Mouse (Mus musculus): ENCODE measurements around the gene Gstm1. TPM values are rescaled to one million over a fixed set of nuclear protein-coding genes. Genes with fewer than 3 reads are reported as not detected.
"Not testable (repeated sequence)": the region's sequence is repeated elsewhere in the genome, so short reads cannot be mapped to it uniquely, and the experiment has no call there.

Gene Gstm1
- polyA plus RNA-seq, 1 experiment from 2014 or later: 335 TPM

DNA sequence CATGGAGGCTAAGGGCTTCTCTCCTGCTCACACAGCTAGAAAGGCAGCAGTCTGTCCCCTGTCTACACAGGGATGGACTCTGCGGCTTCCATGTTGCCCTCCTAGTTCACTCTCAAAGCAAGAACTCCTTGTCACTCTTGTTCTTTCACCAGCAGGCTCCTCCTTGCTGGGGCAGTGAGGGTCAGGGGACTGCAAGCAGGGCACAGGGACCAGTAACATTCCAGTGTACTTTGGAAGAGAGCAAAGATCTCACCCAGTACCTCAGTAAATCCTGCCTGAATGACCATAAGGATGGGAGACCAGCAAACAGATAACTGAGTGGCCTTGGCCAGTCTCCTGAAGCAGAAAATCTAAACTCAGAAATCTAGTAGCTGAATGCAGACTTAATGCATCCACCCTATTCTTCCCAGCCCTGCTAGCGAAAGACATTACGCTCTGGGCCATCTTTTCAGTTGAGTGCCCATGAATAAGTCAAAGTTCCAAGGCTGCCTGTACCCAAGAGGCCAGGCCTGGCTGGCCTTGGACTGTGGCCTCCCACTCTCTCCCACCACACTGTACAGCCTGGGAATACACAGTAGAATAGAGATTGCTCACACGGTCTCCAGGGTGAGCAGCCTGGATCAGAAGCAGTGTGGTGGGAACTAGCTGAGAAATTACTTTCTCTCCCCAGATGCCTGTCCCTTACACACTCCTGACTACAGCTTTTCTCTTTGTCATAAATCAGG, 11.0 kb upstream of the Gstm1 start:
- H3K9ac ChIP-seq: no peak overlapping the region
- 84% methylated on average over 4 of the region's 4 CpGs for WGBS
- ATAC-seq: no peak
- no peaks in the 10 kb centered on the region for H3K36me3 ChIP-seq
- peaks cover 13% of the 10 kb centered on the region; the same call in 1 of the 2 replicates for H3K4me1 ChIP-seq (replicated peaks)
- H3K27ac ChIP-seq: no peak overlapping the region; the same call in 1 of the 2 replicates
- H3K27me3 ChIP-seq (replicated peaks): no peaks in the 10 kb centered on the region
- H3K9me3 ChIP-seq: no peaks in the 10 kb centered on the region
- H3K4me2 ChIP-seq (replicated peaks): no peak overlapping the region
- no peak overlapping the region for H3K4me3 ChIP-seq (replicated peaks)

DNA sequence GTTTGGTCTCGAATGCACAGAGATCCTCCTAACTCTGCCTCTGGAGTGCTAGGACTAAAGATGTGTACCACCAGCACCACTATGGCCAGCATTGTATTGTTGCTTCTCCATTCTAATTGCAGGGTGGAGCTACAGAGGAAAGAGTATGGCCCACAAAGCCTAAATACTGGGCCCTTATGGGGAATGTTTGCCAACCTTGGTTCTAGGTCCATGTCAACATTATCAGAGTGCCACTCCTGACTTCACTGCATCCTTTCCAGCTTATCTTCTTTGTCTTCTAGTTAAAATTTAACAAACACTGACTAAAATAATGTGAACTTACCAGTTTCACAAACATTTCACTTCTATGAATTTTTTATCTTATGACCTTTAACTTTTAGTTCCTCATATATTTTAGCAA, 8.8 kb upstream of the Gstm1 start:
- Histone ChIP-seq H3K4me2 (replicated peaks) (no peak overlapping the region; the same call in 1 of the 2 replicates), H3K4me1 (replicated peaks) (peaks cover 13% of the 10 kb centered on the region; the same call in 1 of the 2 replicates), H3K36me3 (no peaks in the 10 kb centered on the region), H3K27me3 (replicated peaks) (no peaks in the 10 kb centered on the region), H3K4me3 (replicated peaks) (no peak overlapping the region), H3K9ac (no peak overlapping the region), H3K9me3 (no peaks in the 10 kb centered on the region), H3K27ac (peak overlapping the region; percentile 58)
- 69% methylated on average over 1 of the region's 1 CpGs for WGBS
- ATAC-seq: peak; percentile 66

DNA sequence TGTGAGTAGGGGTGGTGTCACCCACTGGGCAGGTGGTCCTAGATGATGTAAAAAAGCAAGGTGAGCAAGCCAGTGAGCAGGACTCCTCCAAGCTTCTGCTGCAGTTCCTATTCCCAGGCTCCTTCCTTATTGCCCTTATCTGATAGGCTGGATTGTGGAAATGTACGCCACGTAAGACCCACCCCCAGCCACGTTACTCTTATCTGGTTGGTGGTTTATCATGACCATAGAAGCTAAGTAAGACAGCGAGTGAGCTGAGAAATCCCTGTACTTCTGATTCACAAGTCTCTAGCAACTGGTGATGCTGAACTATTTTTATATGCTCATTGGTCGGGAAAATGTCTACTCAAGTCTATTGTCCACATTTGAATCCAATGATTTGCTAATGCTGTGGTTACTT, 8.3 kb upstream of the Gstm1 start:
- no peak overlapping the region for H3K9ac ChIP-seq
- no peaks in the 10 kb centered on the region for H3K36me3 ChIP-seq
- no peaks in the 10 kb centered on the region for H3K9me3 ChIP-seq
- no peak overlapping the region; the same call in 1 of the 2 replicates for H3K4me2 ChIP-seq (replicated peaks)
- peak; percentile 80 for ATAC-seq
- peaks cover 13% of the 10 kb centered on the region; the same call in 1 of the 2 replicates for H3K4me1 ChIP-seq (replicated peaks)
- peak overlapping the region; percentile 76 for H3K27ac ChIP-seq
- H3K27me3 ChIP-seq (replicated peaks): no peaks in the 10 kb centered on the region
- 56% methylated on average over 5 of the region's 5 CpGs for WGBS
- no peak overlapping the region for H3K4me3 ChIP-seq (replicated peaks)

DNA sequence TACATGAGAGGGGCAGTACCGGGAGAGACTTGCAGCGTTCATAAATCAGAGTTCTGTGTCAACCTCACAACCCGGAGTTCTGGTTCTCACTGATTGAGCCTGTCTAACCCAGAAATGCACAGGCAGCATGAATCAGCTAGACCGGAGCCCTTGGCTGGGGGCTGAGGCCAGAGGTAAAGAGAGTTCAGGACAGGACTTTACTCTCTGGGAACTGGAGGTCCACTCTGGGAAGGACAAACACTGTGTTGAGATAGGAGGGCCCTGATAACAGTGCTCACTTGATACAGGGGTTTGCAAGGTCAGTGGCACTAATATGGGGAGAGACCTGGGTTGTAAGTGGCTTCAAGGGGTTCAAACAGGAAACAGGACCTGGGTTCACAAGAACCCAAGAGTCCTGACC, 7.5 kb upstream of the Gstm1 start:
- H3K36me3 ChIP-seq: no peaks in the 10 kb centered on the region
- WGBS: 45% methylated on average over 4 of the region's 4 CpGs
- peaks cover 13% of the 10 kb centered on the region; the same call in 1 of the 2 replicates for H3K4me1 ChIP-seq (replicated peaks)
- H3K4me2 ChIP-seq (replicated peaks): no peak overlapping the region
- H3K27ac ChIP-seq: peak overlapping the region; percentile 76
- no peak overlapping the region for H3K4me3 ChIP-seq (replicated peaks)
- no peaks in the 10 kb centered on the region for H3K27me3 ChIP-seq (replicated peaks)
- peak; percentile 60 for ATAC-seq
- no peak overlapping the region for H3K9ac ChIP-seq
- no peaks in the 10 kb centered on the region for H3K9me3 ChIP-seq

DNA sequence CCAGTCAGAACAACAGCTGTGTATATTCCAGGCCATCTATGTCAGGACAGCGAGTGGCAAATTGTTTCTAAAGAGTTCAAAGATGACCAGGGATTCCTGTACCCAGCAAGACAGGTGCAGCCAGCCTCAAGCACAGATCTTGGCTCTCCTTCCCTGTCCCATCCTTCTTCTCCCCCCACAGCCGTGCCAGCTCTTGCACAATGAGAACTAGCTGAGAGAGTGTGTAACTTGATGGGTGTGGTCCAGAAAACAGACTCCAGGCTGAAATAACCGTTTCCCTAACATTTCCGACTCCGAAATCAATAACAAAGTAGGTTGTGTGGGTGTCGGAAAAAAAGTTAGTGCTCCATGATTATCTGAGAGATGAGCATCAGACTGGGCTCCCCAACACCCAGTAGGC, 4.9 kb upstream of the Gstm1 start:
- H3K4me3 ChIP-seq (replicated peaks): no peak overlapping the region
- 0 out of 2 replicates have a peak overlapping the region, but pooled peaks have one; percentile 13 for H3K27ac ChIP-seq
- H3K9ac ChIP-seq: no peak overlapping the region
- H3K27me3 ChIP-seq (replicated peaks): no peaks in the 10 kb centered on the region
- H3K36me3 ChIP-seq: no peaks in the 10 kb centered on the region
- ATAC-seq: no peak
- WGBS: 68% methylated on average over 6 of the region's 6 CpGs
- H3K4me1 ChIP-seq (replicated peaks): peaks cover 16% of the 10 kb centered on the region
- H3K9me3 ChIP-seq: no peaks in the 10 kb centered on the region
- no peak overlapping the region for H3K4me2 ChIP-seq (replicated peaks)

DNA sequence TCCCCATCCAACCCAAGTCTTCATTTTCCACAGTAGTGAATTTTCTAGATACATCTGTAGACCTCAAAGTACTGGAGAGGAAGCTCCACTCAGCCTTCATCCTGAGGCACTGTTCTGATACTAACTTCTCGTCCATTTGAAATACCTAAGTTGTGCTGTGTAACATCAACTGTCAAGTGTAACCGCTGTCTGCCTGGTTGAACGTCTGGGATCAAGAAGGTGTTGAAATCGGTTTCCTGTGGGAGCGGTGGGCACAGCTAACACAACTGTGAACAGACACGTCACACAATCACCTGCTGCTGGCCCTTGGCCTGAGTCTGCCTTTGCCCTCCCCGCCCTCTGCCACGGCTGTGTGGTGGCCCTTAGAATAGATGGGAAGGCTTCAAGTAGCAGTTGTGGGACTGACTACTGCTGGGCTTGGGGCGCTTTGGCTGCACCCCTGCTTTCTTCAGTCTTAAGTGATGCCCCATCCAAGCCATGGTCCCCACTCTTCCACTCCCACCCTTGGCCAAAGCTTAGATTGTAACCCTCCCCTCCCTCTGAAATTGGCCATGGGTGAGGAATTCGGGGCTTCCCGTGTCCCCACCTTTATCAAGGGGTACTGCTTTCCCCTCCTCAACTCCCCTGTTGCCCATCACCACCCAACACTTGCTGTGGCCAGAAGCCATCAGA, 2.7 kb upstream of the Gstm1 start:
- peaks cover 25% of the 10 kb centered on the region for H3K4me1 ChIP-seq (replicated peaks)
- not testable (repeated sequence) for H3K9ac ChIP-seq; H3K4me2 ChIP-seq (replicated peaks); H3K36me3 ChIP-seq; H3K27ac ChIP-seq; H3K4me3 ChIP-seq (replicated peaks); ATAC-seq; H3K27me3 ChIP-seq (replicated peaks); H3K9me3 ChIP-seq
- WGBS: 73% methylated on average over 11 of the region's 11 CpGs

DNA sequence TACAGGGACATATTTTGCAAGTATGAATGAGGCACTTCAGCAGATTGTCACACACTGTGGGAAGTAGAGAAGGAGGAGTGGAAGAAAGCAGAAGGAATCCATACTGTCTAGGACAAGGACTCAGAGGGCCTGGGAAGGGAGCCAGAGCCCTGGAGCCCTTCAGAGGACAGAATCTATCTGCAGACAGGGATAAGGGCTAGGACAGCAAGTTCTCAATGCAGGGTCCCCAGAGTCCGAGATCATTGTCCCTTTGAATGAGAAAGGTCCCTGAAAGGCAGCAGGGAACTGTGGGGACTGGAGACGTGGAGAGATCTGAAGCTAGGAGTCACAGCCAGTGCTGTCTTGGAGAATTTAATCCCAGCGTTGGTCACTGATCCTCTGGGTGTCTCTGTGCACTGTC, 1.5 kb upstream of the Gstm1 start:
- H3K27me3 ChIP-seq (replicated peaks); H3K4me3 ChIP-seq (replicated peaks); H3K36me3 ChIP-seq; ATAC-seq; H3K9ac ChIP-seq; H3K9me3 ChIP-seq; H3K4me2 ChIP-seq (replicated peaks); H3K27ac ChIP-seq: not testable (repeated sequence)
- 78% methylated on average over 3 of the region's 3 CpGs for WGBS
- peaks cover 17% of the 10 kb centered on the region for H3K4me1 ChIP-seq (replicated peaks)

DNA sequence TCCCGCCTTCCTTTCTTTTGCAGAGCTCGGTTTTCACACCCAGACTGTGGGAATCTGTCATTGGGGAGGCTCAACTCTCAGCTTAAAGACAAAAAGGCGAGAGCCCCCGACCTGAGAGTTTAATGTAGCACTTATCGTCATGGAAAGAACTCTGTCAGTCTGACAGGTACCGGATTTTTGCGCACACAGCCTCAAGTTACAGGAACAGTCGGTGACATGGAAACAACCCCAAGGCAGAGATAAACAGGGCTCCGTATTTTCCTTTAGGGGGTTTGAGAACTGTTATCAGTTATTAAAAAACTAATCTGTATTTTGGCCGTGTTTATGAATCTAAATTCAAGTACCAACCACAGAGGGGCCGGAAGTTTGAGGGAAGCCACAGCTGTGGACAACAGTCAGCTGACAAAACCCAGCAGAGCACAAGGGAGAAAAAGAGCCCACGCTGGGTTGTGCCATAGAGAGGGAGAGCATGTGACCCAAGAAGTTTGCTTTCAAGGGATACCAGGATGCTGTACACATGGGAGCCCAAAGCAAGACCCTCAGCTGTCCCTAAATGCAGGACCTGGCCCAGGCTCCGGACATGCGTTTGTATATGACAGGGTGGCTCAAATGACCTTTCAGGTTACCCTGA, 532 bp upstream of the Gstm1 start:
- H3K27me3 ChIP-seq (replicated peaks): no peaks in the 10 kb centered on the region
- peak overlapping the region; percentile 40 for H3K4me3 ChIP-seq (replicated peaks)
- no peaks in the 10 kb centered on the region for H3K9me3 ChIP-seq
- H3K4me2 ChIP-seq (replicated peaks): peak overlapping the region; percentile 73
- H3K27ac ChIP-seq: peak overlapping the region; percentile 91
- 19% methylated on average over 14 of the region's 14 CpGs for WGBS
- H3K36me3 ChIP-seq: no peaks in the 10 kb centered on the region
- peak; percentile 18; the same call in 1 of the 2 replicates for ATAC-seq
- H3K9ac ChIP-seq: peak overlapping the region; percentile 33
- H3K4me1 ChIP-seq (replicated peaks): peaks cover 21% of the 10 kb centered on the region

DNA sequence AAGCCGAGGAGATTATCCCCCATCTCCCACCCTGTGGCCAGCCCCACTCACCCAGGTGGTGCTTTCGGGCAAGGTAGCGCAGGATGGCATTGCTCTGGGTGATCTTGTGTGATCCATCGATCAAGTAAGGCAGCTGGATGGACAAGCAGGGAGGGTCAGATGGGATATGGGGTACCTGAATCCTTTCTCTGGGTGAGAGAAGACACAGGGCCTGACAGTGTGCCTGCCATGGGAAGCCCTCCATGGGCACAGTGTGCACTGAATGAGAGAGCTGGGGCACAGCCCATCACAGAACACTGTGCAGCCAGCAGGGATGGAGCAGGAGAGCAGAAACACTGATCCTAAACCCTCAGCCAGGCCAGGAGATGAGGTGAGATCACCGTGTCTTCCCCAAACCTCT, 1.3 kb downstream of the Gstm1 start:
- not testable (repeated sequence) for H3K9me3 ChIP-seq; ATAC-seq; H3K27me3 ChIP-seq (replicated peaks); H3K9ac ChIP-seq; H3K27ac ChIP-seq; H3K36me3 ChIP-seq
- Histone ChIP-seq H3K4me1 (replicated peaks) (peaks cover 22% of the 10 kb centered on the region), H3K4me3 (replicated peaks) (peak overlapping the region; percentile 40; the same call in 1 of the 2 replicates), H3K4me2 (replicated peaks) (peak overlapping the region; percentile 73)
- WGBS: 70% methylated on average over 5 of the region's 5 CpGs

DNA sequence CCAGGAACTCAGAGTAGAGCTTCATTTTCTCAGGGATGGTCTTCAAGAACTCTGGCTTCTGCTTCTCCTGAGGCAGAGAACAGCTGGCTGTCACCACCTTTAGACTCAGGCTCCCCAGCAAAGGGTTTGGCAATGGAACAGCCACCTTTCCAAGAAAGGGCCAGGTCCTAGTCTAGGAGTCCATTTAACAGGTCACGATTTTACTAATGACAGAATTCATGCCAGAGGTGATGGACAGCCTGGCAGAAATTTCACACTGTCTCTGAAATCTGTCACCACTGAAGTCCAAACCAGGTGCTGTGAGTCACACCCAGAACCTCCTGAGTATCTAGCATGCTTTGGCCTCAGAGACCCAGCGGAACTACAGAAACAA, 2.8 kb downstream of the Gstm1 start:
- H3K9me3 ChIP-seq: no peaks in the 10 kb centered on the region
- H3K9ac ChIP-seq: no peak overlapping the region
- ATAC-seq: no peak
- H3K27me3 ChIP-seq (replicated peaks): no peaks in the 10 kb centered on the region
- H3K4me2 ChIP-seq (replicated peaks): no peak overlapping the region; the same call in 1 of the 2 replicates
- H3K27ac ChIP-seq: no peak overlapping the region
- H3K4me3 ChIP-seq (replicated peaks): no peak overlapping the region
- peaks cover 22% of the 10 kb centered on the region for H3K4me1 ChIP-seq (replicated peaks)
- WGBS: 86% methylated on average over 2 of the region's 2 CpGs
- H3K36me3 ChIP-seq: no peaks in the 10 kb centered on the region

DNA sequence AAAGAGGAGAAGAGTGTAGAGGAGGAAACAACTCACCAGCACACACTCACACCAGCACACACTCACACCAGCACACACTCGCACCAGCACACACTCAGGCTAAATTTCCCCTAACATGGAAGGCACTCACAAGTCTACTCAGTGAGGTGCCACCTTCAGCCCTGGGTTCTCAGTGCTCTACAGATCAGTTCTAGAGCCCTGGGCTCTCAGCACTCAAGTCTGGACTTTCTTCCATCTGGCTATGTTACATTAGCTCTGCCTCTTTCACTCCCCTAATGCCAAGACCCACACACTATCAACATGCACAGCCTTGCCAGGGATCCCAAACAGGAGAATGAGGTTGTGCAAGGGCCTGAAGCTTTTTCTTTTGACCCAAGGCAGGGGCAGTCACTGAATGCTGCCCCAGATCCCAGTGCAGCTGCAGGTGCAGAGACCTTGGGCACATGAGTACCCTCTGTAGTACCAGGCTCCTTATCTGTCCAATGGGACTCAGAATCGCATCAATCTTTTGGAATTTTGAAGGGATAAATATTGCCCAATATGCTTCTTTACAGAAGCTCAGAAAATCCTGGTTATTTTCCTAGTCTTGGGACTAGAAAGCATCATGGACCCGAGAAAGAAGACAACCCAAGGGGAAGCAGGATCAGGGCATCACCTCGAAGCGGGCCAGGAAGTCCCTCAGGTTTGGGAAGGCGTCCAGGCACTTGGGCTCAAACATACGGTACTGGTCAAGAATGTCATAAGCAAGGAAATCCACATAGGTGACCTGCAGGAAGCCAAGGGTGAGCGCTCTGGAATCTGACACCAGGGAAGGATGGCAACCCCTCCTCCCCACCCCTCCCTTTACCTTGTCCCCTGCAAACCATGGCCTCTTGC, 3.4 kb downstream of the Gstm1 start:
- WGBS: 82% methylated on average over 7 of the region's 8 CpGs
- no peak overlapping the region for H3K9ac ChIP-seq
- H3K27ac ChIP-seq: no peak overlapping the region
- H3K4me3 ChIP-seq (replicated peaks): no peak overlapping the region
- H3K27me3 ChIP-seq (replicated peaks): no peaks in the 10 kb centered on the region
- ATAC-seq: no peak
- H3K4me2 ChIP-seq (replicated peaks): peak overlapping the region; percentile 21; the same call in 1 of the 2 replicates
- no peaks in the 10 kb centered on the region for H3K9me3 ChIP-seq
- peaks cover 22% of the 10 kb centered on the region for H3K4me1 ChIP-seq (replicated peaks)
- H3K36me3 ChIP-seq: no peaks in the 10 kb centered on the region

Measured in intestine, embryonic 15.5 days (tissue).